Mouse (Mus musculus) CD4-positive, CD25-positive, alpha-beta regulatory T cell, adult 2 months (primary cell): ENCODE results near the gene Sh3bp4.

ENCODE experiments used
- DNase-seq: peaks from one replicate; pipeline ENCODE4 v3.0.0-alpha.2; 2012; ENCODE audit warnings: low read depth, low spot score

Sh3bp4 gene

DNA sequence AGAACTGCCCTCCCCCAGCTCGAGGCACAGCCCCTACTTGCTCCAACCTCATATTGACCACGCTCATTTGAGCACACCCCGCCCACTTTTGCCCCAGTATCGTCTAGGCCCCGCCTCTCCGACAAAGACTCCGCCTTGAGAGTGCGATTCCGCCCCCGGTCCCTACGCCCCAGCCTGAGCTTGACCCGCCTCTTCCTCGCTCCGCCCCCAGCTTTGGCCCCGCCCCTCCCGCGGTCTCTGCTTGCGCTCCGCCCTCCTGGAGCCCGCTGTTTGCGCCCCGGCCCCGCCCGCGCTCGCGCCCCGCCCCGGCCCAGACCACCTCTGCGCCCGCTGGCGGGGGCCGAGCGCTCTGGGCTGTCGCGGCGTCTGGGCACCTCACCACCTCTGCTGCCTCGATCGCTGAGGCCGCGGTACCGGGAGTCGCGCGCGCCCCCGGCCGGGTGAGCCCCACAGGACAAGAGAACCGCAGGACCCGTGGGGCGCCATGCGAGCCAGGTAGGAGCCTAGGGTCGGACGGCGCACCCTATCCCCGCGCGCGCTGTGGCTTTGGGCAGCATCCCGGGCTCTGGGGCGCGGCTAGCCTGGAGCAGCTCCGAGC lies at the start of gene Sh3bp4:
Sh3bp4 (plus strand) TSS at position 313 of the 598 bp plus-strand sequence.
- peak; percentile 96 for DNase-seq

DNA sequence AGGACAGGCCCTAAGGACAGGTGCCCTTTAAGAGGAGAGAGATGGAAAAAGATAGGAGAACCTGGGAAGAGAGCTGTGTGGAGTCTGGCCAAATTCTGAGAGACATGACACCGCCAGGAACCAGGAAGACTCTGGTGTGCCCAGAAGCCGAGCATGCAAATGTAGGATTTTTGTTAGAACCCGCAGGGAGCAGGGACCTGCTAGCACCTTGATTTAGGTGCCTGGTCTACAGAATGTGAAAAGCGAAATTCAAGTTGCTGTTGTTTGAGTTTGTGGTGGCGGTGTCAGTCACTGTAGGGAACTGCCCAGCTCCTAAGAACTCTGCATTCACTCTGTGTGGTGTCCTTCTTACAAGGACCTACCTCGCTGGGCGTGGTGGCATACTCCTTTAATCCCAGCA lies 47.2 kb upstream of the Sh3bp4 start:
- no peak for DNase-seq

DNA sequence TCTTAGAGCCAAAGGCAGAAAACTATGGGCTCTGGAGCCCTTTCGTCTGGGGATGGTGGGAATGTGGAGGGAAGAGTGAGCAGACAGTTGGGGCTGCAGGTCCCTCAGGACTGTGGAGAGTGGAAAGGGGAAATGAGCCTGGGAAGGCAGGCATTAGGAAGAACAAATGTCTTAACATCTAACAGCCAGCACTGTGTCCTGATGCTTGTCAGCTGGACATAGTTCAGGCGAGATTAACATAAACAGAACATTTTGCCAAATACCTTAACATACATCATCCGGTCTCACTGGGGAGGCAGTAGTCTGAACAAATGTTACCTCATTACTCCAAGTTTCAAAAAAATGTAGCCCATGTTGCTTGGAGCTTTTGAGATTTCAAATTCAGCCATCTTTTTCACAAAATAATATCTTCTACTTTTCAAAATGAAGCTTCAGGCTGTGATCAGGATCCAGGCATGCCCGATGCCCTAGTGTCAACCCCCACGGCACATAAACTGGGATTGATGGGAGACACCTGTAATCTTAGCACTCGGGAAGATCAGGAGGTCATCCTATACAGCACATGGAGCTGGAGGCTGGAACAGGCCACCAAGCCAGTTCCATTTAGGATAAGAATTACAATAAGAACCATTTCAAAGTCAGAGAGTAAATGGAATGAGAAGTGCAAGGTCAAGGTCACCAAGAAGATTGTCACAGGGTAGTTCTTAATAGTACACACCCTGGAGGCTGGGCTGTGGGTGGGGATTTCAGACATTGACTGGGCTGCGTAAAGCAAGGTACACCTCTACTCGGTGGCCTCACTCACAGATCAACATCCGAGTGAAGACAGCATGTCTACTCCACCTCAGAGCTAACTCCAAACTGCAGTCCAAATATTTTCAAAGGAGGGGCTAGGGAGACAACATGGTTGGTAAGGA lies 45.3 kb upstream of the Sh3bp4 start:
- no peak for DNase-seq

DNA sequence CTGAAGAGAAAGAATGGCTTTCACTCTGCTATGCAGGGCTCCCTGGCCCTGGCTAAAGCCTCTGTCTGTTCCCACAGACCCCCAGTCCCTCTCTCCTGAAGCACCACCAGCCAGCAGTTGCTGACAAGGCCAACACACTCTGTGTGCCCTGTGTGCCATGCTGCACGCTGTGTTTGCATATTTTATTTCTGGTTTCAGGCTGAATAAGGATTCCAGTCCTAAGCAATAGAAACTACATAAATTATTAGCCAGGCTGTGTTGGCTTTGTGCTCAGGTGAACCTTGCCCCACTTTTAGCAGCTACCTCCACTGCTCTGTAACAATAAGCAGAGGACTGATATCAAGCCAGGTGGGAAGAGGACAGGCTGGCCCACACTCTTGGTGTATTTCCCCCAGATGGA lies 44.2 kb upstream of the Sh3bp4 start:
- DNase-seq, result no peak

DNA sequence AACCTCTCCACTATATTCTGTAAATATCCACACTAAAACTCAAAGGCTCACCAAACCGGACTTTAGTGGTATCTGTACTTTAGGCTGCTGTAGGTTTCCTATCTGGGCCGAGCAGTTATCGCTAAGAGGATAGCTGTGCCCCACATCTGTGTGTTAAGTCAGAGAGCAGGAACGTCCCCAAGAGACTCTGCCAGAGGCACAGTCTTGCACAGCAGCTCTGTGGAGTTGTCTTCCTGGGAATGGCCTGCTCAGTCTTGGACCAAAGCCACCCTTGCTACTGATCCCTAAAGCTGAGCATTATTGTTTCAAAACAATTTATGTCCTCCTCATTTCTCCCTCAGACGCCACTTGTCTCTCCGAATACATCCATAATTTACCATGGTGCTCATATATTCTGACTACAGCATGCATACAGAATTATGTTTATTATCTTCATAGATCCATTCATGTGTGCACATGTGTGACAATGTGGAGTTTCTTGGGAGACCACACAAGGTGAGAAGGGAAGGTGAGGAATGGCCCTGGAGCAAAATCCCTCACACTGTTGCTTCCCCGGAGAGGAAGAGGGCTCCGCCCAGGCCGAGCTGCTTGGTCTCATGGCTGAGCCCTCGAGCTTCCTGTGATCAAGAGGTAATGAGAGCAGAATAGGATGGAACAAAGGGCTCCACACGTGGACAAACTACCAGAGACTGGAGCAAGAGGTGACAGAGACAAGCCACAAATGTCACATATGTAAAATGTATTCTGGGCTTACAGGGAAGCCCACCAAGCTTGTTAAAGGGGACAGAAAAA lies 40.9 kb upstream of the Sh3bp4 start:
- DNase-seq, result no peak

DNA sequence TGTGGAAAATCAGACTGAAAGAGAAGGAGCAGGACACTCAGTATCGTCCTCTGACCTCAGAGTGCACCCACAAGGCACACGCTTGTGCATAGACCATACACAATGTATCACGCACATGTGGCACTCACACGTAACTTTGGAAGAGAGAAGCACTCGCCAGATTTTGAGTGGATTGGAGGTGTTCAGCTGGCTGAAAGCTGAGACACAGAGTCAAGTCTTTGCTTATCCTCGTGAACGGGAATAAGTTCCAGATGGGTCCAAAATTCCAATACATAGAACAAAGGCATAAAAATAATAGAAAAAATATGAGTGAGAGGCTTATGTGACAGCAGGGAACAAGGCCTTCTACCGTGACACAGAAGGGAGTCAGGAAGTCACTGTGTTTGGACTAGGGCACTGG lies 36.6 kb upstream of the Sh3bp4 start:
- no peak for DNase-seq

DNA sequence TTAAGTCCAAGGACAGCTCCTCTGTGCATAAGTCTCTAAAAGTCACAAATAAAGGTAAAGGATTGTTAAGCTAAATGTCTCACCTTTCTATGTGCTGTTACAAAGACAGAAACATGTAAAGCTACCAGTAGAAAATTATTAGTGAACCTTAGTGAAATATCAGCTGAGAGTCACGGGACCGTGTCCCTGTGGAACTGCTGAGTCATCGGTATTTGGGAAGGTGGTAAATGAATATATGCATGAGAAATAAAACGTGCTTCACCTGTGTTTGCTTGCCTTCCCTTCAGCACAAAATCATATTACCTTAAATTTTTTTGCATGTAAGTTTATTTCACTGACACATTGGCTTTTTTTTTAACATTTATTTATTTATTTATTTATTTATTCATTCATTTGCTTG lies 36.2 kb upstream of the Sh3bp4 start:
- DNase-seq, result no peak

DNA sequence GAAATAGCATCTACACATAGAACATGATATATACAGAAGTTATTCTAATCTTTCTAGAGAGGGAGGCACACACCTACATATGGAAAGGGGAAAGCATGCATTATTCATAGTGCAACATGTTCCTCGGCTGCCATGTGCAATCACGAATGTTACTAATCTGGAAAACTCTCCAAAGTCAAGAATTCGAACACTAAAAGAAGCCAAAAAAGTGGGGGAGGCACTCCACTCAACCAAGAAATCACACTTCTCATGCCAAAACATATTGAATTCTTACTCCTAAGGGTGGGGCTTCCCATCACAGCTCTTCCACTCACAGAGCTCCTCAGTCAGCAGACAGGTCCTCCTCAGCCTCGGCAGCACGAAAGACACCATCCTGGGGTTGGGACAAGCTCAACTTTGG lies 35.1 kb upstream of the Sh3bp4 start:
- DNase-seq, result no peak

DNA sequence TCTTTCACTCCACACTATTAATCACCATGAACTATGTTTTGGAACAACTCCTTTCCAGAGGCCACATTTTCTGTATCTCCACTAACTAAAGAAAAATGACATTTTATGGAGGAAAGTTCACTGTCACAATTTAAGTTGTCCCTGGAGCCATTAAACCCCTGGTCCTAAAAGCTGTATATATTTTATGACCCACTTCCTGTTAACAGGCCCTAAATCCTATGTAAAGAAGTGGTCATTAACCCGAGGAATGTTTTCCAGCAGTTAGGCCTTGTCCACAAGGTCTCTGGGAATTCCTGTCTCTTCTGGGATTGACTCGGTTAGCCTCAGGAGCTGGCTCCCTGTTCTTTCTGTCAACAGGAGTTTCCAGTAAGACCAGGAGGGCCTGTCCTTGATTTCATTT lies 30.4 kb upstream of the Sh3bp4 start:
- DNase-seq, result no peak

DNA sequence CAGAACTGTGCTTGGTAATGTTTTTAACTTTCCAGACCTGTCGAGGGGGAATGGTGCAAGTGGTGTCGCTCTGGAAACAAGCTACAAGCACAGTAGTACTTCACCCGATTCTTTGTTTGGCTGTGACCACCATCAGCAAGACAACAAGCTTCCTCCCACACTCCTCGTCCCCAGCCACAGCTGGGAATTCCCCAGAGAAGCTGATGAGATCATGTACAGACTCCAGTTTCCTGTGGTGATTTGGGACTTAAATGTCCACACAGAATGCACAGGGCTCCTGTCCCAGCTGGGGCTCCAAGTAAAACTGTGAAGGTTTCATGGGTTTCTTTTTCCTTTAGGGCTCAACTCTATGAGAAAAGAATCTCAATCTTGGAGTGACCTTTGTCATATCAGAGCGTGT lies 28.9 kb upstream of the Sh3bp4 start:
- peak; percentile 11 for DNase-seq

DNA sequence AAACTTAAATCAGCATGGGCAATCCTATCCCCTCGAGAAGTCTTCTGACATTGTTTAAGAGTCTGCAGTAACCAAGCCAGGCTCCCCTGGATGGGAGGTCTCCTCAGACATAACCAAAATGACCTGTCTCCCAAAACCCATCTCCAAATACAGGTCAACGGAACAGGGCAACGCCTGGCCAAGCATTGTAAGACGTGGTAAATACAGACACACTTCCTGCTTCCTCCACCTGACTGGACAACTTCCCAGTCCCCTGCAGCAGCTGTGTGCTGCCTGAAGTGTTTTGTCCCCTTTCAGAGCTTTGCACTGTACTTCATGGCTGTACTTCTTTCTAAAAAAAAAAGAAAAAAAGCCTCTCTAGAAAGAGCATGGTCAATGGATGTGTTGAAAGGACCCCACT lies 28.1 kb upstream of the Sh3bp4 start:
- DNase-seq, result no peak

DNA sequence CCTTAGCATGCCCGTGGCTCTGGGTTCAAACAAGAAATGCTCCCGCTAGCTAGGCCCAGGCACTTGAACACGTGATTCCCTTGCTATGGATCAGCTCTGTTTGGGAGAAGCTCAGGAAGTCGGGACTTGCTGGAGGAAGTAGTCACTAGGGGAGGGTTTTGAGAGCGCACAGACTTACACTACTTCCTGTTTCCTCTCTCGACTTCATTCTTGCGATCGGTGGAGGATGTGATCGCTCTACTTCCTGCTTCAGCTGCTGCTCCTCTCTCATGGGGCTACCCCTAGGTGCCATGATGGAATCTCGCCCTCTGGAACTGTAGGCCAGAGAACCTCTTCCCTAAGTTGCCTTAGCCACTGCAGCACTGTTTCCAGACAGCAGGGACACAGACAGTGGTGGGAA lies 27.3 kb upstream of the Sh3bp4 start:
- DNase-seq, result no peak

DNA sequence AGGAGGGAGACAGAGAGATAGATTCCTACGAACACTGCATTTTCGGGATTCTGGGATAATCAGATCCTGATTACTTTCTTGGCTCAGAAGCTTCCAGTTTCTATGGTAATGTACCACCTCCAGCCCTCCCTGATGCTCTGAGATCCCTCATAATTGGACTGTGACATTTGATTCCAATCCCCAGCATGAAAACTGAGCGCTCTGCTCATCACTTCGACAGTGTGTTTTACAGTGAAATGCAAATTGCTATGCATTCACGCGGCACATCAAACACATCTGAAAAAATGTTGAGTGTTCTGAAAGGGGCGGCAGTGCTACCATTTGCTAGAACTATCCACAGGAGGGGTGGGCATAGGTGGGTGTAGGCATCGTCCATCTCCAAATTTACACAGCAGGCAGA lies 24.8 kb upstream of the Sh3bp4 start:
- DNase-seq, result no peak

DNA sequence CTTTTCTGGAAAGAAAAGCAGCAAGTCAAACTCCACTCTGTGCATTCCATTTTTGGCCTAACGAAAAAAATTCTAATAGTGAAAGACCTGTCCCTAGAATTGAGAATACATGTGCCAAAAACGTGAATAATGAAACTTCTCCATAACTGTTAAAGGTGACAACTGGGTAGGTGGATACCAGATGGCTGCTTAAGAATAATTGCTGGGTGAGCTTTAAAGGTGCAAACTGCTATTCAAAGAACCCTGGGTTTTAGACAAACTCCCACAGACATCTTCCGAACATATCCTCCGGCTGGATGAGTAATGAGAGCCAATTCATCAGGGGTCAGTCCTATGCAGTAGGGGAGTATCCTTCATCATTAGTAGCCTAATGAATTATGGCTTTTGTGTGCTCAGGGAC lies 20.7 kb upstream of the Sh3bp4 start:
- no peak for DNase-seq

DNA sequence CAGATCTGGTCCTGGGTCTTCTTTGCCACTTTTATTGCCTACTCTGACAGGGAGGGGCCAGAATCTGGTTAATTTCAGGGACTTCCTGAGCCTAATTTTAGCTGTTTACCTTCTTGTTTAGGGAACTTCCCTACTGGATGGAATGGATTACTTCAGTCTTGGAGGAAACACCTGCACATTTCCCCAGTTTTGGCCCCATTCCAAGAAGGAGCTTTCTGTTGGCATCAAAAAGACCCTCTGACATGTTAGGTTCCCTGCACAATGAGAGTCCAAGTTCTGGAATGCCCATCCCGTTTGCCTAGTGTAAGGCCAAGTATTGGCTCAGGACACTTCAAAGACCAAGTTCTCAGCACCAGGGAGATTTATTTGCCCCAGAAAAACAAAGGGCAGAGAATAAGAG lies 14.0 kb upstream of the Sh3bp4 start:
- DNase-seq, result no peak

DNA sequence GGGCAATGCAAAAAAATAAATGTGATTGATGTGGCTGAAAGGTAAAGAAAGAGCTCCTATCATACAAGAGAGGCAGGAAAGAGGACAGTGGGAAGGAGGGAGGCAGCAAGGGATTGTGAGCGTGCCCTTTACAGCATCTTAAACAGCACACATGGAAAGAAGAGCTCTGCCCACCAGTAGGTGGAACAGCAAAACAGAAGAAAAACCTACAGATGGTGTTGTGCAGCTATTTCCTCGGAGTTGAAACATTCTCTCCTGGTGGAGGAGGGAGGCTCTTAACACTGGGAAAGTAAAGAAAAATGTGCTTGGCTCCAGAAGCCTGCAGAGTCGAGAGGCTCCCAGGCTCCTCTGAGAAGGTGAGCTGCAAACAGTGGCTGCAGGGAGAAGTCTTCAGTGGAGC lies 12.8 kb upstream of the Sh3bp4 start:
- DNase-seq, result no peak

DNA sequence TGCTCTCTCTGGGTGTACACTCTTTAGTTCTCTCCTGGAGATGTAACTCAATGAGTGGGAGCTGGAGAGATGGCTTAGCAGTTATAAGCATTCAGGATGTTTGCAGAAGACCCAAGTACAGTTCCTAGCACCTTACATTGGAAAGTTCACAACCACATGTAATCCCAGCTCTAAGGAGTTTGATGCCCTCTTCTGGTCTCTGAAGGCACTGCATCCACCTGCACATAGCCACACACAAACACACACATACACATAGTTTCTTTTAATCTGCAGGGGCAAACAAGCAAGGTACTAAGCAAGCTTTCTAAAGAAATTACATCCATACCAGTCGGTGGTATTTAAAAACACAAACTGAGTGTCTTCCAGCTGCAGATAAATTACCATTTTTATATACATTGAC lies 12.2 kb upstream of the Sh3bp4 start:
- no peak for DNase-seq

DNA sequence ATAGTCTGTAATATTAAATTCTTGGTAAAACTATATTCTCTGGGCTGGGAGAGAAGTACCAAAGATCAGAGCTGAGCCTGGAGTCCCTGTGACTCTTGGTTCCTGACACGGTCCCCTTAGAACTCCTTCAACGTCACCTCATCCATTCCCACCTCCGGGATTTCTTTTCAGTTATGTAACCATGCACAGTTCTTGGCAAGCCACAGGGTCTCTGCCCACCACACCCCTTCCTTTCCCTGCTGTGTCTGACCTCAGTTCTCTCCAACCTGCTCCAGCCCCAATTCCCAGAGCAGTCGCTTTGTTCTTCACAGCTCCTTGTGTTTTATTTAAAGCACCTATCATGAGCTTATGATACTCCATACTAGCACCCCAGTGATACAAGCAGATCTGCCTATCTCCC lies 7.2 kb upstream of the Sh3bp4 start:
- no peak for DNase-seq

DNA sequence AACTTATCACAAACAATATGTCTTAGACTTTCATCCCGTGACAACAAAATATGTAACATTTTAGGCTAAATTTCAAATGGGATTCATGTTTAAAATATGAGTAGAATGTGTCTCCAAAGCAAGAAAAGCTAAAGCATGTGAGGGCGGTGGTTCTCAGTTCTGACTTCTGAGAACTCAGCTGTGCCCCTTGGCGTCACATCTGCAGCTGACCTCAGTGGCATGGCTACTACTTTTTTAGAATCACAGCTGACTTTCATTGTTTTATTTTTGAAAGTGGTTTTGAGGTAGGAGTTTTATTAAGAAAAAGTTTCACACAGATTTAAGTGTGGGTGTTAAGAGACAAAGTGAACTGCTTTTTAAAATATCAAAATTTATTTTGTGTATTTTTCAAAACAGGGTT lies 6.4 kb upstream of the Sh3bp4 start:
- no peak for DNase-seq

DNA sequence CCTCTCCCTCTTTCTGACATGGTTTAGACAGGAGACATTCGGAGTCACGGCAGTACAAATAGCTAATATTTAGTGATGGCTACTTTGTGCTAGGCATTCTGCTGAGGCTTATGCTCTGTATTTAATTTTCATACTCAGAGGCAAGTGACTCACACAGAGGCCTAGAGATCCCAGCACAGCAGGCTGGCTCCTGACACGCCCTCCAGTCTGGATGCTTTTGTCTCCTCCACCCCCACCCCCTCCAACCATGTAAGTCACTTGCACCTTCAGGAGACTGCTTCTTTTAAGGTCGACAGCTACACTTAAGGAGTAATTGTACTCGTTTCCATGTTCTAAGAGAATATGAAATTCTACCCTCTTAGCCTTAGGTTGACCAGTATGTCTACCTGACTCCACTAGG lies 1.4 kb upstream of the Sh3bp4 start:
- DNase-seq, result no peak

DNA sequence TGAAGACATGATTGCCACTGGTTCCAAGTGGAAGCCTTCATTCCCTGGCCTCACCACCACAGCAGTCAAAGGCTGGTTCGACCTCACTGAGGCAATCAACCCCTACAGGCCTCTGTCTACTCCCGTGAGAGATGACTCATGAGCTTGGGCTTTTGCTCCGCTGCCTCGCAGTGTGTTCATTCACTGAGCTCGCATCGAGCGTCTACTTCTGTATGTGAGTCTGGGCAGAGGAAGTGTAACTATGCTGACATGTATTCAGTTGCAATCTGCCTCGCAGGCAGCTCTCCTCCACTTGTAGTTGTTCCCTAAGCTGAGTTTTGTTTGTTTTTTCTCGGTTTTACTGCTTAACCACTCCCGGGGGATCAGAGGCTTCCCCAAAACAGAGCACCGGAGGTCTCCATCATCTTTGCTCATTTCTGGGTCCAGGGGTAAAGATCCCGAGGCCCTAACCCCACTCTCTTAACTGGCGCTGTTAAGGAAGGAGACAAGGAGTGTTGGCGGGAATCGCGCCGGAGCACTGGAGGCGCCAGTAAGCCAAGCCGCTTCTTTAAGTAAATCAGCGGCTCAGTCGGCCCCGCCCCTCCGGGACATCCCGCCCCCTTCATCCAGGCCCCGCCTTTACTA lies 624 bp upstream of the Sh3bp4 start:
- peak; percentile 64 for DNase-seq

DNA sequence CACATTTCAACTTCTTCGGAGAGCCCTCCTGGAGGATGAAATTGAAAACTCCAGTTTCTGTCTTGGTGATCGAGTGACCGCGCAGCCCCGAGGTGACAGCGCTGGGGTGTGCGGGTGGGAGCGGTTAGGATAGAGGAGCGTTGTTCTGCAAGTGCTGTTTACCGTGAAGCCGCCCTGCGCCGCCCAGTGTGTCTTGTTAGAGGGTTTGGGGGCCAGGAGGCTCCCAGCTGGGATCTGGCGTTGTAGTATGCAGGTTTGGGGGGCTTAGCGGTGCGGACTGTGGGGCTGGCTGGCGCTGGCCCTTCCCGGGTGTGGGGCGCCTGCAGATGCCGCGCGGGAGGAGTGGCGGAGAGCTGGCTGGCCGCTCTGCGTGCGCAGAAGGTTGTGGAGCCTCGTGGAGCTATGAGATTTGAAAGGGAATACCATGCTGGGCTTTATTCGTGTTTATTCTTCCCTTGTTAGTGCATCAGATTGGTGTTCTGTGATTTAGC lies 701 bp downstream of the Sh3bp4 start:
- DNase-seq, result peak; percentile 37
